Mouse (Mus musculus) neural tube, embryonic 15.5 days (tissue): ENCODE measurements at regions not wholly inside any gene's neighbourhood (a gene's known extent, or its start where the extent isn't known, plus 50 kb on each side); places are given as distances from the start of the nearest gene placed in this dataset.
A peak's percentile ranks its signal among the peaks of the same experiment; 100 is the strongest.

Experiments
- ATAC-seq: fragments of 200-750 bp; cut with Nextera tagmentation; 2 replicates; pipeline ENCODE4 v1.8.0; 2017; ENCODE audit warnings: mild to moderate bottlenecking, moderate TSS enrichment, moderate library complexity; ENCODE audit not compliant: low FRiP score
- H3K27ac ChIP-seq: fragments of 300-500 bp; sonication (generic); replicated peaks from 2 replicates; pipeline ENCODE4 v1.5.1; 2015; ENCODE audit warnings: mild to moderate bottlenecking, inconsistent platforms
- H3K27me3 ChIP-seq: fragments of 300-500 bp; sonication (generic); replicated peaks from 2 replicates; pipeline ENCODE4 v1.6.1; 2015; ENCODE audit warnings: inconsistent platforms
- H3K36me3 ChIP-seq: fragments of 300-500 bp; sonication (generic); 2 replicates; pipeline ENCODE4 v1.6.1; 2015; ENCODE audit warnings: inconsistent platforms
- H3K4me1 ChIP-seq: fragments of 300-500 bp; sonication (generic); 2 replicates; pipeline ENCODE4 v1.6.1; 2015; ENCODE audit warnings: inconsistent platforms
- H3K4me2 ChIP-seq: fragments of 300-500 bp; sonication (generic); 2 replicates; pipeline ENCODE4 v1.6.1; 2015; ENCODE audit warnings: inconsistent platforms, mild to moderate bottlenecking, moderate library complexity
- H3K4me3 ChIP-seq: fragments of 300-500 bp; sonication (generic); replicated peaks from 2 replicates; pipeline ENCODE4 v1.5.1; 2015; ENCODE audit warnings: mild to moderate bottlenecking, inconsistent platforms
- H3K9ac ChIP-seq: fragments of 300-500 bp; sonication (generic); replicated peaks from 2 replicates; pipeline ENCODE4 v1.6.1; 2015; ENCODE audit warnings: mild to moderate bottlenecking, inconsistent platforms
- H3K9me3 ChIP-seq: fragments of 300-500 bp; sonication (generic); replicated peaks from 2 replicates; pipeline ENCODE4 v1.6.1; 2016; ENCODE audit warnings: inconsistent platforms
- WGBS: fragments of 180-500 bp; shearing (Covaris S2); methylation state at CpG from one replicate; pipeline ENCODE4 v1.1.7; 2015; ENCODE audit warnings: mixed read lengths; 5-methylcytosine and 5-hydroxymethylcytosine counted together

DNA sequence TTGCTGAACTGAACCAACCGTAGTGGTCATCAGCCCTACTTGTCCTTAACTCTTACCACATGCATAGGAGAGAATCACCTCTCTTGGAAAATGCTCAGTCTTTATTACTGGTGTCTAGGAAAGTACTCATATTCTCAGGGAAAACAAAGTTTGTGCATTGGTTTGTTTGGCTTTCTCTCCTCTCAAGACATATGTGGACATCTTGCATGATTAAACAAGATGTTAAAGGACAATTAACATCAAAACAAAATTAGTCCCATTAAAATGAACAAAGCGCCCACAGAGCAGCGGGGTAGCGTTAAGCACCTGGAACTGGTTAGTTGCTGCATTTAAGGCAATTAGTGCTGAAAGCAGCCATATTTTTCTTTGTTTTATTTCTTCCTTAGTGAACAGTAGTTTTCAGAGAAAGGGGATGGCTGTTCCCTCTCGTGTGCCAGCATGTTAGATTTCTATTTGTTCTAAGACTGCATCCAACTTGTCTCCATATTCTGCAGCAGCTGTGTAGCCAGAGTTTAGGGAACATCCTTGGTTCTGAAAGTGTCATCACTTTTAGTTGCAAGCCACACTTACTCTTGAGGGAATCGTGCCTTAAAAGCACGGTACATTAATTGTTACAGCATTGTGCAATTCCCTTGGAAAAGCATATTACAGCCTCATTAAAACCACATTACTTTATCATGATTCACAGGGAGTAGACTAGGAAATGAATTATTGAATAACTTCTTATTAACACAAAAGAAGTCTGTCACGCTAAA lies 137.7 kb downstream of the Ube2u start:
- ATAC-seq, result peak; percentile 57
- H3K27me3 ChIP-seq, result no peaks in the 10 kb centered on the region
- peaks cover 13% of the 10 kb centered on the region for H3K4me1 ChIP-seq
- no peak overlapping the region for H3K4me3 ChIP-seq
- no peak overlapping the region for H3K27ac ChIP-seq
- WGBS, result 41% methylated on average over 8 of the region's 8 CpGs
- H3K9me3 ChIP-seq, result no peaks in the 10 kb centered on the region
- H3K9ac ChIP-seq, result no peak overlapping the region
- H3K36me3 ChIP-seq, result no peaks in the 10 kb centered on the region
- H3K4me2 ChIP-seq, result peak overlapping the region; percentile 22

DNA sequence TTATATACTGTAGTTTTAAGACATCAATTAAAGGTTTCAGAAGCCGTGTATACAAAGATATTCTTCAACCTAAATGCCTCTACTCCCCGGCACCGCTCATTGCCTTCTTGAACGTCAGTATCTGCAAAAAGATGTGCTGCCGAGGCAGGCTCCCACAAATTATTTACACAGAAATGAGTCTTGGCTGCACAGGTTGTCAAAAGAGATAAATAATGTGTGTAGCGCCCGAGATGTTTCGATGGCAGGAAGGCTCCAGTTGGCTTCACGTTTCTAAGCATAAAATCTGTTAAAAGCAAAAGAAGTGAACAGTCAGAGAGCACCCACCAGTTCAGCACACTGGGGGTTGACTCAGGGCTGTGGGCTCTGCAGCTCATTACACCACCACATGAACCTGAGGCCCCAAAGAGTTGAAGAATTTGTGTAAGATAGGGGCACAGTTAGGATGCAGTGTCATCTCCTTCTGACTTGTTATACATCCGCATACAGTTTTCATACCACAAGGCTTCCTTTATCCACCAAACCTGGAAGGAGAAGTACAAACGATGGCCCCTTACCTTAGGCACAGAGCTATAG lies 138.4 kb downstream of the Ube2u start:
- peaks cover 13% of the 10 kb centered on the region for H3K4me1 ChIP-seq
- no peak overlapping the region for H3K4me3 ChIP-seq
- WGBS, result 49% methylated on average over 11 of the region's 11 CpGs
- no peak overlapping the region; the same call in 1 of the 2 replicates for H3K27ac ChIP-seq
- H3K9ac ChIP-seq, result no peak overlapping the region
- no peaks in the 10 kb centered on the region for H3K36me3 ChIP-seq
- H3K9me3 ChIP-seq, result no peaks in the 10 kb centered on the region
- H3K27me3 ChIP-seq, result no peaks in the 10 kb centered on the region
- H3K4me2 ChIP-seq, result peak overlapping the region; percentile 22
- ATAC-seq, result peak; percentile 61

DNA sequence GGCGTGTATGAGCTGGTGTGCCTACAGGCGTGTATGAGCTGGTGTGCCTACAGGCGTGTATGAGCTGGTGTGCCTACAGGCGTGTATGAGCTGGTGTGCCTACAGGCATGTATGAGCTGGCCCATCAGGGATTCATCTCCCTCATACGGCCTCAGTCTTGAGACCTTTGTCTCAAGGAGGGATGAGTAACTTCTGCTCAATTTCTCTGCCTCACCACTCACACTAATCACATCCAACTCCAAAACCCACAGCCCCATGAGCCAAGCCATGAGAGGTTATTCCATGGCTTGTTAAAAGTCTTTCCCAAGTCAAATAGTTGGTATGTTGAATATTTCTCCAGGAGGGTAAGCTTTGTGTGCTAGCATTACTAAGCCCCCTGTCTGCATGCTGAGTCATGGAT lies 146.0 kb downstream of the Ube2u start:
- no peak overlapping the region for H3K9ac ChIP-seq
- H3K9me3 ChIP-seq, result no peaks in the 10 kb centered on the region
- H3K36me3 ChIP-seq, result no peaks in the 10 kb centered on the region
- no peaks in the 10 kb centered on the region for H3K27me3 ChIP-seq
- no peak overlapping the region for H3K4me2 ChIP-seq
- H3K4me3 ChIP-seq, result no peak overlapping the region
- H3K27ac ChIP-seq, result no peak overlapping the region
- H3K4me1 ChIP-seq, result no peaks in the 10 kb centered on the region
- no peak for ATAC-seq
- 95% methylated on average over 3 of the region's 5 CpGs for WGBS

DNA sequence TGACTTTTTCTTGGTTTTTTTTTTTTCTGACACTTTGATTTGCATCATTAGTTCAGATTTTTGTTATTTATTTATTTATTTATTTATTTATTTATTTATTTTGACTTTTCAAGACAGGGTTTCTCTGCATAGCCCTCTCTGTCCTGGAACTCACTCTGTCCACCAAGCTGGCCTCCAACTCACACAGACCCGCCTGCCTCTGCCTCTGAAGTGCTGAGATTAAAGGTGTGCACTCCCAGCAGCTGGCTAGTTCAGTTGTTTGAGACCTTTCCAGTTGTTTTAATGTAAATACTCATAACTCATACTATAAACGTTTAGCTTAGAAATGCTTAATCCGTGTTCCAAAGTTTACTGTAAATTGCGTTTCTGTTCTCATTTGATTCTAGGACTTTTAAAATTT lies 147.9 kb downstream of the Ube2u start:
- H3K9me3 ChIP-seq, result no peaks in the 10 kb centered on the region
- no peaks in the 10 kb centered on the region for H3K36me3 ChIP-seq
- 84% methylated on average over 4 of the region's 4 CpGs for WGBS
- H3K9ac ChIP-seq, result no peak overlapping the region
- no peak overlapping the region for H3K4me2 ChIP-seq
- H3K4me3 ChIP-seq, result no peak overlapping the region
- no peak for ATAC-seq
- H3K27ac ChIP-seq, result no peak overlapping the region
- H3K4me1 ChIP-seq, result no peaks in the 10 kb centered on the region
- H3K27me3 ChIP-seq, result no peaks in the 10 kb centered on the region

DNA sequence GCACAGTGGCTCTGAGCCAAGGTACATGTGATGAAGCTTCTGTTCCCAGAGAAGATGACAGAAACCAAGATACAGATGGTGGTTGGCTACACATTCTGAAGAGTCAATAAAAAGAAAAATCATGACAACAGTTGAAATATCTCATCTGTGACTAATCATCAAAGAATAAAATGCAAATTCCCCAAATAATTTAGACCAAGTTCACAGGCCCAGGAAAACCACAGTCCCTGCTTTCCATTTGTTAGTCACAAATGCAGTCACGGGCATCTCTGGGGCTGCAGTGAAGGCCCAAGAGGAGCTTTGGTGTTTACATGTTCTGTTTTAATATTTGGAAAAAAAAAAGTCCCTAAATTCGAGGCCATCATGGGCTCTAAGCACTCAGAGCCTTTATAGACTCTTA lies 142.1 kb upstream of the Cachd1 start:
- Histone ChIP-seq H3K9ac (no peak overlapping the region), H3K27ac (no peak overlapping the region), H3K4me1 (no peaks in the 10 kb centered on the region), H3K27me3 (no peaks in the 10 kb centered on the region), H3K9me3 (no peaks in the 10 kb centered on the region), H3K36me3 (no peaks in the 10 kb centered on the region), H3K4me3 (no peak overlapping the region), H3K4me2 (no peak overlapping the region)
- ATAC-seq, result no peak
- WGBS, result 56% methylated on average over 2 of the region's 2 CpGs

DNA sequence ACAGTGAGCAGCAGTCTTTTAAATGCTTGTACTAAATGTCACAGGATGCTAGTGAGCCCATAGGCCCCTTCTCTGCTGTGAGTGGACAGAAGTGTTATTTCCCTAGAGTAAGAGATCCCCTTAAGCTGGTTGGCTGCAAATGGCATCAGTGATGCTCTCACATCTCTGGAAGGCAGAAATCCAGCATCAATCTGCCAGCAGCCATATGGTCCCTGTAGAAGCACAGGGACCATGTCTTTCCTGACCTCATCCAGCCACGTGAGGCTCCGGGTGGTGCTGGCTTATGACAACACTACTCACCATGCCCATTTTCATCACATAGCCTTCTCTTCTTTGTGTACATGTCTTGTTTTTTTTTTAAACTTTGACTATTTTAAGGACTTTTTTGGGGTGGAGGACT lies 138.9 kb upstream of the Cachd1 start:
- H3K27ac ChIP-seq, result no peak overlapping the region
- no peaks in the 10 kb centered on the region for H3K9me3 ChIP-seq
- WGBS, result 83% methylated on average over 2 of the region's 2 CpGs
- no peak overlapping the region for H3K9ac ChIP-seq
- no peaks in the 10 kb centered on the region for H3K36me3 ChIP-seq
- H3K27me3 ChIP-seq, result no peaks in the 10 kb centered on the region
- no peak overlapping the region for H3K4me3 ChIP-seq
- H3K4me1 ChIP-seq, result no peaks in the 10 kb centered on the region
- H3K4me2 ChIP-seq, result no peak overlapping the region
- no peak for ATAC-seq

DNA sequence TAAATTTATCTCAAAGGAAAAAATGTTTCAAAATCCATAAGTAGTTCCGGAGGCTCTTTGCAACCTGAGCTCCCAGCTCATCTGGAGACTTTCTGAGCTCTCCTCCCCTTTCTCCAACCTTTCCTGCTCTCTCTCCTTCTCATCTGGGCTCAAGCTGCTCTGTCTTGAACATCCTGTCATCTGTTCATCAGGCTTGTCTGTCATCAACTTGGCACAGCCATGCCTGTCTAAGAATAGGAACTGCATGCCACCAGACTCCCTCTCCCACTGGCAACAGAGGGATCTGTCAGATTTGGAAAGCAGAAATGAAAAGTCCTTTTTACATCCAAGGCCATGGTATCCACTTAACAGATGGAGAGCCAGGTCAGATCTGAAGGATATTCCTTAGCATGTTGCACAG lies 115.3 kb upstream of the Cachd1 start:
- no peaks in the 10 kb centered on the region for H3K36me3 ChIP-seq
- WGBS, result 90% methylated on average over 1 of the region's 1 CpGs
- no peak overlapping the region for H3K9ac ChIP-seq

DNA sequence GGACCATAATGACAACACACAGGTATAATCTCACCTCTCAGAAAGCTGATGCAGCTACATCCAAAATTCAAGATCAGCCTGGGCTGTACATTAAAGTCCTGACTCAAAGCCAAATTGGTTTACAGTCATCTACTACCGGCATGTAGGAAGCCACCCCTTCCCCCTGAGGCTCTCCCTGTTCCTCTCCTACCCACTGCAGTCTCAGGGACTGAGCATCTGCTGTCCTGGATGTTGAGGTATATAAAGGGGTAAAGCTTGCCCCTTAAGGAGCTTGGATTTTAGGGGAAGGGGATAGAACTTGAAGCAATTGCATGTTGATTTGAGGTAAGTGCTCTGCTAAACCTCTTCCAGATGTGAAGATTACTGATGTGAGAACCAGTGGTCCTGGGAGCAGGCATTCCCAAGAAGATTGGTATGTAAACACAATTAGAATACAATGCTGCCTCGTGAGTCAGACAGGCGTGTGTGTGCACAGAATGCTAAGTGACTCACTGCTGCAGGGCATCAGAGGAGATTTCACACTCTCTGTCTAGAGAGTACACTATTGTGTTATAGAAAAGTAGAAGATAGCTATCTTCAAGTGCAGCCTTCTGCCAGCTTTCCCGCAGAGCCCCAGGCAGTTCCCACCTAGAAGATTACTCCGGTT lies 111.7 kb upstream of the Cachd1 start:
- no peak overlapping the region for H3K27ac ChIP-seq
- H3K9ac ChIP-seq, result no peak overlapping the region
- no peaks in the 10 kb centered on the region for H3K27me3 ChIP-seq
- H3K9me3 ChIP-seq, result no peaks in the 10 kb centered on the region
- ATAC-seq, result peak; percentile 72; the same call in 1 of the 2 replicates
- no peak overlapping the region for H3K4me2 ChIP-seq
- WGBS, result 20% methylated on average over 5 of the region's 5 CpGs
- no peak overlapping the region for H3K4me3 ChIP-seq
- no peaks in the 10 kb centered on the region for H3K36me3 ChIP-seq
- H3K4me1 ChIP-seq, result peaks cover 4% of the 10 kb centered on the region; the same call in 1 of the 2 replicates

More for the DNA sequence above, 115.3 kb upstream of the Cachd1 start:
- H3K4me2 ChIP-seq, result no peak overlapping the region
- no peak overlapping the region for H3K27ac ChIP-seq
- peaks cover 4% of the 10 kb centered on the region; the same call in 1 of the 2 replicates for H3K4me1 ChIP-seq
- ATAC-seq, result no peak
- no peak overlapping the region for H3K4me3 ChIP-seq
- H3K9me3 ChIP-seq, result no peaks in the 10 kb centered on the region
- H3K27me3 ChIP-seq, result no peaks in the 10 kb centered on the region

DNA sequence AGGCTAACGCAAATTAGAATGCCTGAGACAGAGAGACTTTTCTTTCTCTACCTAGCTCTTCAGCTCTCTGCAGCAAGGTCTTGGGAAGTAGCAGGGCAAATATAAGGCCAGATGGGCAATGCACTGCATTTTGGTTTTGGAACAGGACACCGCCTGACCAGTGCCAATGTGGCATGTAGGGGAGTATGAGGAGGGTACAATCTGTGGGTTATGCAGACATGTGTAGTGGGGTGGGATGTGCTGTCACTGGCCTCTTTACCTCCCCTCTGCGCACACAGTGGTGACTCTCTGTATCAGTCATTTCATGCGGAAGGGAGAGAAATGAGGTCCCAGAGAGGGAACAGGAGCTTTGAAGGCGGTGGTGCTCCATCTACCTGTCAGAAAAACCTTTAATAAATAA lies 105.9 kb upstream of the Cachd1 start:
- no peaks in the 10 kb centered on the region for H3K36me3 ChIP-seq
- no peak overlapping the region for H3K4me2 ChIP-seq
- ATAC-seq, result no peak
- H3K4me3 ChIP-seq, result no peak overlapping the region
- 75% methylated on average over 5 of the region's 5 CpGs for WGBS
- H3K9ac ChIP-seq, result no peak overlapping the region
- H3K9me3 ChIP-seq, result no peaks in the 10 kb centered on the region
- H3K4me1 ChIP-seq, result no peaks in the 10 kb centered on the region
- no peaks in the 10 kb centered on the region for H3K27me3 ChIP-seq
- no peak overlapping the region for H3K27ac ChIP-seq

DNA sequence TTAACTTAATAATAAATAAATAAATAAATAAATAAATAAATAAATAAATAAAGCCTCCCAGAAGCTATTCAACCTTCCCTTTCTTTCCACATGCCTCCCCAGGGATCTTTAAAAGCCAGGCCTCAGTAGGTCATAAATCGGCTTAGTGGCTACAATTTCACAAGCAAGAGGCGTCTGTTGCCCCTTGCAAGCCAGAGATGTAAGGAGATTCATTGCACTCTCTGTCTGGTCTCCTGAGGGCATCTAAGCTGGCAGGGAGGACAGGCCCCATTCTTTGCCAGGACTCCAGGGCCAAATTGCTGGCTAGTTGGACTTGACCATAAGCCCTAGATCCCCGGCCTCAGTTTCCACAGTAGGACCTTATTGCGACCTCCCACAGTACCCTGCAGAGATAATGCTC lies 101.6 kb upstream of the Cachd1 start:
- 34% methylated on average over 4 of the region's 4 CpGs for WGBS
- no peak for ATAC-seq

DNA sequence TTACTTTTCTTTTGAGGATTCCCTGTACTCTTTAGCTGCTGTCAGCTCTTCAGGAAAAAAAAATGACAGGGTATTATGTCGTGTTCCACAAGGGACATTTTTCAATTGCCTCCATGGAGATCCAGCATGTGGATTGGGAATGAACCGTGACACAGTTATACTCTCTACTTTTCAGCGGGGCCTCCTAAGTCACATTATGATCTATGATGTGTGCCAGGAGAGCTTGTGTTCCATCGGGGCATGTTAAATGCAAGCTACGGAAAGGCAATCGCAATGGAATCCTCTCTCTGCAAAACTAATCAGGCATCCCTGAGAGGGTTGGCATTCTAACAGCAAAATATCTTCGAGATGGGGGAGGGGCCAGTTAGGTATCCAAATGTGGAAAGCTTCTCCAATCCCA lies 92.7 kb upstream of the Cachd1 start:
- ATAC-seq, result no peak
- WGBS, result 28% methylated on average over 7 of the region's 7 CpGs
- Histone ChIP-seq H3K36me3 (no peaks in the 10 kb centered on the region), H3K27ac (no peak overlapping the region), H3K4me2 (no peak overlapping the region), H3K4me3 (no peak overlapping the region), H3K9ac (no peak overlapping the region), H3K27me3 (no peaks in the 10 kb centered on the region), H3K9me3 (no peaks in the 10 kb centered on the region), H3K4me1 (0 out of 2 replicates have a peak, but pooled peaks cover 5% of the 10 kb centered on the region)

More for the DNA sequence above, 101.6 kb upstream of the Cachd1 start:
- no peaks in the 10 kb centered on the region for H3K27me3 ChIP-seq
- H3K9ac ChIP-seq, result no peak overlapping the region
- no peaks in the 10 kb centered on the region for H3K9me3 ChIP-seq
- H3K4me1 ChIP-seq, result no peaks in the 10 kb centered on the region
- no peak overlapping the region for H3K4me2 ChIP-seq
- H3K36me3 ChIP-seq, result no peaks in the 10 kb centered on the region
- no peak overlapping the region for H3K27ac ChIP-seq
- no peak overlapping the region for H3K4me3 ChIP-seq

DNA sequence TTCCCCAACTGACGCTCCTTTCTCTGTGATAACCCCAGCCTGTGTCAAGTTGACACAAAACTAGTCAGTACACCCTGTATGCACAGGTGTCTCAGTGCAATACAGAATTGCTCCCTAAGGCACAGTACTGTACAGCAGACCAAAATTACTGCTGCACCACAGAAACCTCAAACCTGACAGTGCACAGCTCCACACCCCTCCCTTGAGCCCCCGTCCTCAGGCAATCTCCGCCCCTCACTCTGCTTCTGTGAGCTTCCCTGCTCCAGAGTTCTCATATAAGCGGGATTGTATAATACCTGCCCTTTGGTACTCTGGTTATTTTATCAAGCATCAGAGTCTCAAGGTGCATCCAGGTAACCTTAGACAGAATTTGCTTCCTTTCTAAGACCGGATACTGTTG lies 76.5 kb upstream of the Cachd1 start:
- Histone ChIP-seq H3K9me3 (no peaks in the 10 kb centered on the region), H3K4me1 (no peaks in the 10 kb centered on the region), H3K27ac (no peak overlapping the region), H3K27me3 (no peaks in the 10 kb centered on the region), H3K4me3 (no peak overlapping the region), H3K4me2 (no peak overlapping the region), H3K9ac (no peak overlapping the region), H3K36me3 (no peaks in the 10 kb centered on the region)
- no peak for ATAC-seq
- 85% methylated on average over 5 of the region's 5 CpGs for WGBS
